Mouse (Mus musculus) kidney, adult 18-20 months (tissue): ENCODE data around the gene Oit1.
A peak's percentile ranks its signal among the peaks of the same experiment; 100 is the strongest.

Source experiments
- DNase-seq: peaks from one replicate; pipeline ENCODE4 v3.0.0; 2021

Oit1 gene

GRCm38 (mm10) chr14:8378685-8379313 is at the start of gene Oit1:
TSS of gene Oit1 (minus strand) at chr14:8378754.
- no peak for DNase-seq

- DNase-seq, result no peak
These were observed 44.3 kb upstream of the Oit1 start for GRCm38 (mm10) chr14:8422833-8423232.

DNA sequence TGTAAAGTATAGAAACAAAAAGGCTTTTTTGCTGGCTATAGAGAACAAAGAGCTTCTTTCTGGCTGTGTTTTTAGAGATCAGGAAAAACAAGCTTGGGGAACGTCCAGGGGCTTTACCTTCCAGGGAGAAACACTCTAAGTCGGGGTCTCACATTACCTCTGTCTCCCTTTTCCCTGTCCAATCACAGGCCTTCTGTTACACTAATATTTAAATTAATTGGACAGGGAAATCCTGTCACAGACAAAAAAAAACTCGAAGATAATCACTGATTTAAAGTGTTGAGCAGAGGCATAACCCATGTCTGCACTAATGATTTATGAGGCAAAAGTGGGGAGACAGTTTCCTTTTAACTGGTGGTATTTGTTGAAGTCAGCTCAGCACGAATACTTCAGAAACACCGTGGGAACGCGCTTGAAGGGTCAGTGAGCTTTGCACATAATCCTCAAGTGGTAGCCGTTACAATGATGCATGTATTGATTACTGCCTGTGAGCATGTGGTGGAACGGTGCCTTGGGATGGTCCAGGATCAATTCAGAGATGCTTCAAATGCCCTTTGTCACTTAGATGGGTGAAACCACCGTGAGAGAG is 42.7 kb upstream of the Oit1 start:
- no peak for DNase-seq

DNA sequence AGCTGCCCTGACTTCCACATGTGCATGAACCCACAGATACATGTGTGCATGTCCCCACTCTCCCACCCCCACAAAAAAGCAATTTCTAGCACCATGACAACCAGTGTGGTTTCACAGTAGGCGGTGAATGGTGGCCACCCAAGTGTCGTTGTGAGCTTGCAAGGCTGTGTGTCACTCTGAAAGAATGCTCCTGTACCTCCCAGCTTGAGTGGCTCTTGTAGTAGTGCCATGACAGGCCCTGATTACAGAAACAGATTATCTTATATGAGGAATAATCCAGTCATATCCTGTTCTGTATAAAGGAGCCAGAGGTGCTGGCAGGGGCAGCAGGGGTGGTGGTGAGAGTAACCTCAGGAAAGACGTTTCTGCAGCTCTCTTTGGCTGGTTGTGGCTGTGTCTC is 40.1 kb upstream of the Oit1 start:
- DNase-seq, result no peak

- no peak for DNase-seq
These were observed 27.4 kb upstream of the Oit1 start for GRCm38 (mm10) chr14:8405946-8406345.

GRCm38 (mm10) chr14:8403310-8403709 is 24.8 kb upstream of the Oit1 start:
- no peak for DNase-seq

- DNase-seq, result no peak
These were observed 20.0 kb upstream of the Oit1 start for GRCm38 (mm10) chr14:8398507-8398906.

GRCm38 (mm10) chr14:8395690-8396287 is 17.2 kb upstream of the Oit1 start:
- DNase-seq, result no peak

GRCm38 (mm10) chr14:8392181-8392825 is 13.7 kb upstream of the Oit1 start:
- no peak for DNase-seq

GRCm38 (mm10) chr14:8369394-8369793 is 9.2 kb downstream of the Oit1 start:
- no peak for DNase-seq

DNA sequence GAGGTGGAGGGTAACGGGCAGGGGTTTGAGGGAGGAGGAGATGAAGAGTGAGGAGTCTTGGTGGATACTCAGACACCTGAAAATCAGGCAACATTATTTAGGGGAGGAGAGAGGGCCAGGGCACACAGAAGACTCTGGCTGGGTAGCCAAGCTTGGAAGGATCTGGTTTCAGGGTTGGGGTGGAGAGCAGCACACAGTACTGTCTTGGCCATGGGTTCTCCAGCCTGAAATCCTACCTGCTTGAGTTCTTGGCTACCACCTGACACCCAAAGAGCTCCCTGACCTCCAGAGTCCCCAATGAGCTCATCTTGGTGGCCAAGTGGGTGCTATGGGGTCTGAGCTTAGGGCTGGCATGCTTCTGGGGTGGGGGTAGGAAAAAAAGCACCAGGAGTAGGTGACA is 9.7 kb downstream of the Oit1 start:
- DNase-seq, result no peak

DNA sequence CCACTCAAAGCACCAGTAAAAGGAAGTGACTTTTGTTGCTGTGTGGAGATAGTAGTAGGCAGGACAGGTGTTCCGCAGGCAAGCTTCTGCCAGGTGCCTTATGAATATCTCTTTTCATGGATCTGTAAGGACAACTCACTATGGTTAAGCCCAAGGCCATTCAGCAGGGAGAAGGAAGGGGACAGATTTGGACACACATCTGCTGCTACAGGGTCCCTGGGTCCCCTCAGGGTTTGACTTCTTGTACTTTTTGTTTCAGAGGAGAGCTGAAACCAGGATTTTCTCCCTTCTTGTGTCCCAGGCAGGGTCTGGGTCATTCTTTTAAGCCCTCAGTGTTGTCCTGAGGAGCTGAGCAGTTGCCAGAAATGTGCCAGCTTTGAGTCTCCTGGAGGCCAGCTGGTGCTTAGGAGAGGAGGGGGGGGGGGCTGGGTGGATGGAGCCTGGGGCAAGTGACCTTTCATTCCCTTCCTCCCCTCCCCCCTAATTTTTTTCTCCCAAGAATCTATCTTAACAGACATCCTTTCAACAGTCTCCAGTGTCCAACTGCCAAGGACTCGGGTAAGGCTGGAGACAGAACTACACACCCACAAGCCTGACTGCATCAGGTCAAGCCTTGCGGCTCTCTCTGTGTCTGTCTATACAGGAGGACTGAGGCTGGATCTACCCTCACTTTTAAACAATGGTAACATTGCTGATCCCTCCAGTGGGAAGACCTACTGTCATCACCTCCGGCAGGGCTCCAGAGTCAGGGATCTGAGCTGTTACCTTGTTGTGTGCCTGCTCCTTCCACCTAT is 10.6 kb downstream of the Oit1 start:
- no peak for DNase-seq

GRCm38 (mm10) chr14:8367121-8367520 is 11.4 kb downstream of the Oit1 start:
- DNase-seq, result no peak

DNA sequence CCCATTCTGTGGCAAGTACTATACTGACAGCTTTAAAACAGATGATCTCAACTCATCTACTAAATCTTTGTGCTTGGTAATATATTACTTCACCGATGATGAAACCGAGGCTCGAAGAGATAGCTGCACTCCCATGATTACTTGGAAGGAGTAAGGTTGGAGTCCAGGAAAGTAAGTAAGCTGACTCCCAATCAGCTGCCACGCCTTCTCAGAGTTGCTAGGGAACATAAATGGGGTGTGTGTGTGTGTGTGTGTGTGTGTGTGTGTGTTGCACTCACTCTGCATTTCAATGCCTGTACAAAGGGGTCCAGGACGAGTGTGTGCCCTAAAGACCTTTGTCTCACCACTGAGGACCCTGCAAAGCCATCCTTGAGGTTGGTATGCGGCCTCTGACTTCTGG is 12.7 kb downstream of the Oit1 start:
- DNase-seq, result no peak

- DNase-seq, result no peak
These were observed 21.7 kb downstream of the Oit1 start for GRCm38 (mm10) chr14:8356836-8357235.

DNA sequence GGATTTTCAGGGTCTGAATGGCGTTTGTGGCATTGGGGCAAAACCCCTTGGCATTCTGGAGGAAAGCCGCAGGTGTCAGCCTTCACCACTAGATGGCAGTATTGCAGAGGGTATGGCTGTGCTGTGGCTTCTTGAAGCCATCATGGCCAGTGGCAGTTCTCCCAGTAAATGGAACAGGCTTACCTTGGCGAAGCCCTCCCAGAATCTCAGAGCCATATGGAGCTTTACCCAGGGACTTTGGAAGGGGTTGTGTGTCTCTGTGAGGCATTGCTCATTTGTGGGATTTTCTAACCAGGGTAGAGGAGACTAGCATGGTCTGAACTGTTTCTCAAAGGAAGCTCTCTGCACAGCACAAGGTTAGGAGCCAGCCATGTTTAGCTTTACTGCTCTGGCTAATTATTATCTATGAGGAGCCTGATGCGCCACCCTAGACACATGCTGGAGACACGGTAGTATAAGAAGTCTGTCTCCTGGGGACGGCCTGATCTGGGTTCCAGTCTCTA is 22.5 kb downstream of the Oit1 start:
- peak; percentile 81 for DNase-seq

DNA sequence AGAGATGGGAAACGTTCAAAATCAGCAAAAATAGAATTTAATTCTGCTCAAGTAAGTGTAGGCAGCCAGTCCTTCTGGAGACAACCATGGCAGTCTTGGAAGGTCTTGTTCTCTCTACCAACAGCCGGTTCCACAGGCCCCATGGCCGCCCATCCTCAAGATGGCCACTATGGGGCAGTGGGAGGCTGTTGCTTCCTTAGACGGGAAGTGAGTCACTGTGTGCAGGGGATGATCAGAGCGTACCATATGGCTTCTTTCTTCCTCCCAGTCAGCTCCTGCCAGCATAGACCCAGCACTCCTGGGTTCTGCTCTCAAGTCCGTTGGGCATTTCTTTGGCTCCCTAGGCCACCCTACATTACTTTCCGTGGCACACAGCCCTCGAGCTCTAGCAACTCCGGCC is 29.6 kb downstream of the Oit1 start:
- DNase-seq, result no peak

DNA sequence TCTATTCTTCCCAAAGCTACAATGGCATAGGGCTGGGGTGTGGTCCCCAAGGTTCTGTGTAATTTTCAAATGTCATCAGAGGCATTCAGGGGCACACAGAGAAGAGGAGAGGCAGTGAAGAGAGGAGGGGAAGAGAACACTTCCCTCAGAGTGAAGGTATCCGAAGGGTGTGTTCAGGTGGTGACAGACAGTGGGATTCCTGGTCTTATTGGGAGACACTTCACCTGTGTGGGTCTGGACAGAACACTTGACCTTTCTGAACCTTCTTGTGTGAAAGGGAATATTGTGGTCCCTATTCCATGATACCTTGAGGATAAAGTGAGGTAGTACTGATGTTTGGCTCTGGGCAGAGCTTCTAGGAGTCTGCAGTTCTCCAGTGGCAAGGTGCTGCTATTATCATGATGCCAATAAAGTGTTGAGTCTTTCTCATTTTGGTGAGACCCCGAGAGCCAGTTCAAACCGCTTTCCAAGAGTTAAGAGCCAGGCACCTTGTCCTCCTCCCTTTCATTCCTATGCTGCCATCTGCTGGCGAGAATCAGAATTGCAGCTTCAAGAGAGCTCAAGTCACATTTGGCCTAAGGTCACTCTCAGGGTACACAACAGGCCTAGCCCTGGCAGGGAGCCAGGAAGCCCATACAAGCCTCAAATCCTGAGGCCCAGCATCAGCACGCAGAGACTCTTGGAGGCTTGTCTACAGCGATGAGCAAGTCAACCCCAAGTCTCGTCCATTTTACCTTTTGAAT is 32.1 kb downstream of the Oit1 start:
- DNase-seq, result peak; percentile 92

DNA sequence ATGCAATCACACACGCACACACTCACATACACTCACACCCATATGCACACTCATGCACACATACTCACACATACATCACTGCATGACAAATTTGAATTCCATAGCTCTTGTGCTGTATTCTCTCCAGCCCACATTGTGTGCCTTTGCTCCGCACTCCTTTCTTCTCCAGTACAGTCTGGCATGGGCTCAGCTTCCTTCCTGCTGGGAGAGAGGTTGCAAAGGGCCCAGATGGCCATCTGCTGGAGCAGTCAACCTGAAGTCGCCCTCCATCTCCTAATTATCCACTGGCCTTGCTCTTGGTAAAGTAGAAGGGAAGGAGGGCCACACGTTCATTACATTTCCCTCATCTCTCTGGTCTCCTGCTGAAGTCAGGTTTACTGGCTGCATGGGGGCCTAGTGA is 33.0 kb downstream of the Oit1 start:
- no peak for DNase-seq

- peak; percentile 78 for DNase-seq
These were observed 35.9 kb downstream of the Oit1 start for GRCm38 (mm10) chr14:8342509-8343106.

DNA sequence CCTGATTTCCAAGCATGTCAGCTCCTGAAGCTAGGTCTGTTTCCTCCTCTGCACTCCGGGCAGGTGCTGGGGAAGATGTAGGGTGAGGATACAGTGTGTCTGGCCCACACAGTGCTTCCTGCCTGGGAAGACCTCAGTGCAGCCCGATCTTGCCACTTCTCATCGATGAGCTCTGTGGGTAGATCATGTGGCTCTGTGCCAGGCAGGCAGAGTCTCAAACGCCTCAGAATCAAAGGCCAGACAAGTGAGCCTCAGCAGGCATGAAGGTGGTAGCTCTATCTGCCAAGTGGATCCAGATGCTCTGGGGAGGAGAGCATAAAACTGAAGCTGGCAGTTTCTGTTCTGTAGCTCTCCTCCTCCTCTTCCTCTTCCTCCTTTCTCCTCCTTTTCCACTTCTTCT is 38.3 kb downstream of the Oit1 start:
- no peak for DNase-seq

GRCm38 (mm10) chr14:8335947-8336346 is 42.6 kb downstream of the Oit1 start:
- no peak for DNase-seq
